Mouse (Mus musculus) adrenal gland, adult 2 months (tissue): ENCODE results near the gene Sgsm1. TPM values are rescaled to one million over a fixed set of nuclear protein-coding genes. Genes with fewer than 3 reads are reported as not detected.

Experiments used
- microRNA-seq, 2 experiments: library from miRNA; unstranded; fragments of <30 nt; microRNA quantifications; one replicate each; pipeline ENCODE4 v1.2.0; 2021
- polyA plus RNA-seq: library from polyadenylated mRNA; depleted of rRNA; stranded (reverse); fragments of >200 nt; gene quantifications from 2 replicates; pipeline ENCODE4 v1.2.3, GENCODE M21; 2012; rRNA removed
- total RNA-seq, 2 experiments: library from RNA; stranded (reverse); gene quantifications; 2 replicates each; pipeline ENCODE4 v1.2.3; 2021

Sgsm1 gene
- total and polyA plus RNA-seq, 3 experiments: 4.3 to 12.7 (median 8.4) TPM

Small RNA genes lying within 50 kb of the gene (microRNA-seq; reads per million reads assigned to microRNA genes)
- gene Mir7229 (0 reads per million in 2 experiments), gene Mir7230 (0 reads per million in 2 experiments)

Other genes starting within 250 kb of the Sgsm1 start
- not detected for gene Crybb2, start 240.7 kb downstream of the Sgsm1 start, total RNA-seq
- gene Crybb2, start 240.7 kb downstream of the Sgsm1 start, polyA plus RNA-seq: not detected in 2 replicates
- gene Crybb3, start 229.2 kb downstream of the Sgsm1 start, total RNA-seq: under 1 TPM; 0.23 to 0.31 TPM
- 0.91 and 1.9 TPM in 2 replicates for gene Crybb3, start 229.2 kb downstream of the Sgsm1 start, polyA plus RNA-seq
- 10 to 100 TPM; 11.5 to 17.8 TPM for gene 2900026A02Rik, start 89.5 kb downstream of the Sgsm1 start, total RNA-seq
- 11.0 and 12.4 TPM in 2 replicates for gene 2900026A02Rik, start 89.5 kb downstream of the Sgsm1 start, polyA plus RNA-seq
- not detected for gene Tmem211, start 83.9 kb downstream of the Sgsm1 start, total RNA-seq
- not detected in 2 replicates for gene Tmem211, start 83.9 kb downstream of the Sgsm1 start, polyA plus RNA-seq
- not detected for gene Aym1, start 46.5 kb upstream of the Sgsm1 start, total RNA-seq
- not detected in 2 replicates for gene Aym1, start 46.5 kb upstream of the Sgsm1 start, polyA plus RNA-seq
- gene Wscd2, start 179.5 kb upstream of the Sgsm1 start, total RNA-seq: 1 to 10 TPM; 3.7 to 5.5 TPM
- 5.6 and 5.9 TPM in 2 replicates for gene Wscd2, start 179.5 kb upstream of the Sgsm1 start, polyA plus RNA-seq